Mouse (Mus musculus): ENCODE measurements at regions not wholly inside any gene's neighbourhood (a gene's known extent, or its start where the extent isn't known, plus 50 kb on each side); places are given as distances from the start of the nearest gene placed in this dataset.

DNA sequence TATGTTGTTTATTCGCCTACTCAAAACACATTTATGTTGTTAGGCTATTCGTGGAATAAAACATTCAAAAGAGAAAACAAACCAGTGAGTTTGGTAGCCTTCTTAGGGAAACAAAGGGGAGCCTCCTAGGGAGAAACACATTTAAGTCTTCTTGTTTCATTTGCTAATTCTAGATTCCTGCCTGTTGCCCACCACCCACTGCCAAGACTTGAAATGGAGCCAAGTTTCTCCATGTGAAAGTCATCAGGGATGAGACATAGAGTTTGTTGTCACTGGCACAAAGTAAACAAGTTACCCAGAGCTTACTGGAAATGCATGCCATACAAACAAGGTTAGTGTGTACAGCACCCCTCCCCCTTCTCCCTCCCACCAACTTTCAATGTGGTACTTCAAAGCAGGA, 147.4 kb upstream of the Pdzrn3 start:
- no peak for TF ChIP-seq CTCF (IDR thresholded peaks at IDR 0.05; ENCODE audit: borderline replicate concordance, extremely low read depth, insufficient read depth, insufficient read length)
- no peak for TF ChIP-seq POLR2A (IDR thresholded peaks at IDR 0.05; ENCODE audit: borderline replicate concordance, extremely low read depth, insufficient read depth, insufficient read length, poor library complexity, severe bottlenecking)
